Mouse (Mus musculus): ENCODE data around the gene Smarce1.

GRCm38 (mm10) chr11:99177925-99178198, 53.0 kb downstream of the Smarce1 start:
- TF ChIP-seq CTCF (IDR thresholded peaks at IDR 0.05; ENCODE audit: borderline replicate concordance, control insufficient read depth, extremely low read depth, insufficient read depth, low read length, poor library complexity) (no peak), POLR2A (IDR thresholded peaks at IDR 0.05; ENCODE audit: control insufficient read depth, extremely low read depth, insufficient read depth, low read length, poor library complexity) (no peak)

All from thymus, adult 2 months (tissue).